Mouse (Mus musculus) CH12.LX (cell line): ENCODE results near the gene Foxn2. TPM values are rescaled to one million over a fixed set of nuclear protein-coding genes. Genes with fewer than 3 reads are reported as not detected.

Source experiments
- DNase-seq: peaks from one replicate; pipeline ENCODE4 v3.0.0-alpha.2; 2013; ENCODE audit errors: extremely low read depth
- H3K27ac ChIP-seq: 2 replicates; pipeline ENCODE4 v1.5.1; 2012; ENCODE audit warnings: low read depth, mild to moderate bottlenecking, control low read depth, moderate library complexity; ENCODE audit not compliant: insufficient read depth
- H3K27me3 ChIP-seq: replicated peaks from 2 replicates; pipeline ENCODE3; 2012; ENCODE audit warnings: inconsistent platforms
- H3K36me3 ChIP-seq, 2 experiments: replicated peaks in 1 of 2; 2 replicates each; pipeline versions ENCODE3 to v1.6.1; 2012; ENCODE audit warnings: inconsistent platforms in 1 of 2, low read length in 1 of 2, mild to moderate bottlenecking in 1 of 2, mixed read lengths in 1 of 2, moderate library complexity in 1 of 2; ENCODE audit not compliant: control insufficient read depth in 1 of 2, insufficient read depth in 1 of 2
- H3K4me1 ChIP-seq, 2 experiments: 2 replicates each; pipeline ENCODE4 v1.6.1; 2012; ENCODE audit warnings: inconsistent platforms in 1 of 2, moderate library complexity in 1 of 2; ENCODE audit not compliant: insufficient read depth in 2 of 2, control insufficient read depth in 1 of 2
- H3K4me2 ChIP-seq: 2 replicates; pipeline ENCODE4 v1.6.1; 2012; ENCODE audit warnings: low read depth, mild to moderate bottlenecking, control low read depth; ENCODE audit not compliant: poor library complexity, insufficient read depth, severe bottlenecking
- H3K4me3 ChIP-seq, 3 experiments: fragments of 150-350 bp in 1 of 3; sonication (generic) in 1 of 3; replicated peaks in 1 of 3; 2 replicates each; pipeline versions ENCODE3 to v1.5.1; 2011 to 2012; ENCODE audit warnings: low read depth in 2 of 3, low read length in 2 of 3, mild to moderate bottlenecking in 2 of 3, moderate library complexity in 2 of 3, control low read depth in 1 of 3, improper control_type of control experiment in 1 of 3, inconsistent platforms in 1 of 3, mixed read lengths in 1 of 3; ENCODE audit not compliant: poor library complexity in 1 of 3
- H3K79me2 ChIP-seq: replicated peaks from 2 replicates; pipeline ENCODE4 v1.6.1; 2012; ENCODE audit warnings: mild to moderate bottlenecking, moderate library complexity; ENCODE audit not compliant: control insufficient read depth, poor library complexity, insufficient read depth, severe bottlenecking; ENCODE audit errors: extremely low read depth
- H3K9ac ChIP-seq: 2 replicates; pipeline ENCODE4 v1.6.1; 2012; ENCODE audit warnings: low read depth, mild to moderate bottlenecking, control low read depth, moderate library complexity; ENCODE audit not compliant: insufficient read depth
- H3K9me3 ChIP-seq: replicated peaks from 2 replicates; pipeline ENCODE3; 2012; ENCODE audit warnings: low read length, inconsistent platforms, mixed read lengths
- BHLHE40 ChIP-seq: IDR thresholded peaks from 2 replicates; pipeline ENCODE4 v1.6.1; 2011; ENCODE audit warnings: mild to moderate bottlenecking, low read depth, low read length, improper control_type of control experiment
- CHD1 ChIP-seq: IDR thresholded peaks from 2 replicates; pipeline ENCODE4 v1.6.1; 2012; ENCODE audit warnings: low read depth, low read length, improper control_type of control experiment, inconsistent platforms
- CHD2 ChIP-seq: IDR thresholded peaks from 2 replicates; pipeline ENCODE4 v1.6.1; 2011; ENCODE audit warnings: low read length, improper control_type of control experiment
- E2F4 ChIP-seq: IDR thresholded peaks from 2 replicates; pipeline ENCODE4 v1.6.1; 2011; ENCODE audit warnings: low read depth, low read length, improper control_type of control experiment; ENCODE audit not compliant: insufficient replicate concordance
- ELF1 ChIP-seq: IDR thresholded peaks from 2 replicates; pipeline ENCODE4 v1.6.1; 2014; ENCODE audit warnings: low read depth, mild to moderate bottlenecking, inconsistent platforms, low read length, improper control_type of control experiment
- ETS1 ChIP-seq: conservative IDR thresholded peaks from 2 replicates; pipeline ENCODE4 v1.6.1; 2012; ENCODE audit warnings: low read depth, mild to moderate bottlenecking, inconsistent platforms, low read length, improper control_type of control experiment, moderate library complexity
- GABPA ChIP-seq: IDR thresholded peaks from 2 replicates; pipeline ENCODE4 v1.6.1; 2012; ENCODE audit warnings: low read depth, low read length, improper control_type of control experiment, inconsistent platforms; ENCODE audit not compliant: insufficient replicate concordance
- HCFC1 ChIP-seq: IDR thresholded peaks from 2 replicates; pipeline ENCODE4 v1.6.1; 2012; ENCODE audit warnings: low read depth, mild to moderate bottlenecking, inconsistent platforms, low read length, improper control_type of control experiment
- JUN ChIP-seq: IDR thresholded peaks from 2 replicates; pipeline ENCODE4 v1.6.1; 2011; ENCODE audit warnings: low read depth, mild to moderate bottlenecking, low read length, improper control_type of control experiment, moderate library complexity; ENCODE audit not compliant: insufficient read depth
- JUND ChIP-seq: conservative IDR thresholded peaks from 2 replicates; pipeline ENCODE4 v1.6.1; 2011; ENCODE audit warnings: low read depth, low read length, improper control_type of control experiment
- KAT2A ChIP-seq: IDR thresholded peaks from 2 replicates; pipeline ENCODE4 v1.6.1; 2012; ENCODE audit warnings: low read length, improper control_type of control experiment, inconsistent platforms; ENCODE audit not compliant: insufficient replicate concordance
- MAFK ChIP-seq: IDR thresholded peaks from 2 replicates; pipeline ENCODE4 v1.6.1; 2011; ENCODE audit warnings: low read length, improper control_type of control experiment; ENCODE audit not compliant: insufficient replicate concordance
- MAX ChIP-seq: IDR thresholded peaks from 2 replicates; pipeline ENCODE4 v1.6.1; 2011; ENCODE audit warnings: low read length, improper control_type of control experiment
- MAZ ChIP-seq: IDR thresholded peaks from 2 replicates; pipeline ENCODE4 v1.6.1; 2012; ENCODE audit warnings: low read depth, mild to moderate bottlenecking, inconsistent platforms, low read length, improper control_type of control experiment, moderate library complexity
- MXI1 ChIP-seq: IDR thresholded peaks from 2 replicates; pipeline ENCODE4 v1.6.1; 2011; ENCODE audit warnings: mild to moderate bottlenecking, low read depth, low read length, improper control_type of control experiment
- MYC ChIP-seq: IDR thresholded peaks from 2 replicates; pipeline ENCODE4 v1.6.1; 2011; ENCODE audit warnings: low read depth, mild to moderate bottlenecking, improper control_type of control experiment, low read length
- NELFE ChIP-seq: IDR thresholded peaks from 2 replicates; pipeline ENCODE4 v1.6.1; 2011; ENCODE audit warnings: low read depth, low read length, improper control_type of control experiment
- NRF1 ChIP-seq: IDR thresholded peaks from 2 replicates; pipeline ENCODE4 v1.6.1; 2014; ENCODE audit warnings: low read depth, mild to moderate bottlenecking, inconsistent platforms, low read length, improper control_type of control experiment, moderate library complexity
- PAX5 ChIP-seq: IDR thresholded peaks from 2 replicates; pipeline ENCODE4 v1.6.1; 2012; ENCODE audit warnings: low read length, inconsistent platforms, mixed read lengths
- POLR2A ChIP-seq: IDR thresholded peaks from 2 replicates; pipeline ENCODE4 v1.6.1; 2011; ENCODE audit warnings: low read depth, mild to moderate bottlenecking, improper control_type of control experiment, low read length
- RAD21 ChIP-seq: IDR thresholded peaks from 2 replicates; pipeline ENCODE4 v1.6.1; 2011; ENCODE audit warnings: low read depth, mild to moderate bottlenecking, low read length, improper control_type of control experiment, moderate library complexity
- RCOR1 ChIP-seq: conservative IDR thresholded peaks from 2 replicates; pipeline ENCODE4 v1.6.1; 2012; ENCODE audit warnings: low read depth, mild to moderate bottlenecking, inconsistent platforms, low read length, improper control_type of control experiment
- SIN3A ChIP-seq: IDR thresholded peaks from 2 replicates; pipeline ENCODE4 v1.6.1; 2012; ENCODE audit warnings: low read length, improper control_type of control experiment, inconsistent platforms
- SMC3 ChIP-seq: IDR thresholded peaks from 2 replicates; pipeline ENCODE4 v1.6.1; 2011; ENCODE audit warnings: low read depth, low read length, improper control_type of control experiment
- TBP ChIP-seq: conservative IDR thresholded peaks from 2 replicates; pipeline ENCODE4 v1.6.1; 2011; ENCODE audit warnings: low read depth, low read length, improper control_type of control experiment
- TCF12 ChIP-seq: IDR thresholded peaks from 2 replicates; pipeline ENCODE4 v1.6.1; 2014; ENCODE audit warnings: low read depth, mild to moderate bottlenecking, inconsistent platforms, low read length, improper control_type of control experiment
- UBTF ChIP-seq: IDR thresholded peaks from 2 replicates; pipeline ENCODE4 v1.6.1; 2012; ENCODE audit warnings: low read depth, mild to moderate bottlenecking, inconsistent platforms, low read length, improper control_type of control experiment, moderate library complexity
- USF1 ChIP-seq: IDR thresholded peaks from 2 replicates; pipeline ENCODE4 v1.6.1; 2014; ENCODE audit warnings: low read depth, mild to moderate bottlenecking, inconsistent platforms, low read length, improper control_type of control experiment
- USF2 ChIP-seq: conservative IDR thresholded peaks from 2 replicates; pipeline ENCODE4 v1.6.1; 2011; ENCODE audit warnings: low read depth, low read length, improper control_type of control experiment
- ZC3H11A ChIP-seq: IDR thresholded peaks from 2 replicates; pipeline ENCODE4 v1.6.1; 2012; ENCODE audit warnings: low read depth, mild to moderate bottlenecking, inconsistent platforms, low read length, improper control_type of control experiment
- ZMIZ1 ChIP-seq: IDR thresholded peaks from 2 replicates; pipeline ENCODE4 v1.6.1; 2012; ENCODE audit warnings: low read depth, mild to moderate bottlenecking, inconsistent platforms, low read length, improper control_type of control experiment
- ZNF384 ChIP-seq: IDR thresholded peaks from 2 replicates; pipeline ENCODE4 v1.6.1; 2012; ENCODE audit warnings: low read depth, low read length, improper control_type of control experiment, inconsistent platforms
- dilution Hi-C: fragments of 300-500 bp; cut with MboI; formaldehyde crosslinking; loops from 2 replicates; pipeline ENCODE4 v1.14.3; 2020; ENCODE audit warnings: low sequenced_read_pairs; ENCODE audit not compliant: extremely low pct_unique_long_range_greater_than_20kb, extremely low pct_ligation_motif_present
- in situ Hi-C: fragments of 300-500 bp; cut with MboI; formaldehyde crosslinking; loops from 3 replicates; pipeline ENCODE4 v1.14.3; 2019; ENCODE audit warnings: low sequenced_read_pairs, low pct_ligation_motif_present, low pct_unique_long_range_greater_than_20kb, mixed read lengths
- polyA plus RNA-seq: library from polyadenylated mRNA; unstranded; fragments of >175 nt; gene quantifications from 2 replicates; pipeline ENCODE4 v1.2.1, GENCODE M21; 2012; ENCODE audit warnings: low read depth; ENCODE audit not compliant: insufficient read length
- total RNA-seq, 2 experiments: library from RNA; depleted of rRNA; stranded (reverse); fragments of 300-350 nt in 1 of 2; fragments of >200 nt in 1 of 2; gene quantifications; 2 replicates each; pipeline ENCODE4 v1.2.3; 2012 to 2014

The Foxn2 gene
- total and polyA plus RNA-seq, 3 experiments = 13.2 to 24.6 (median 16.0) TPM

DNA sequence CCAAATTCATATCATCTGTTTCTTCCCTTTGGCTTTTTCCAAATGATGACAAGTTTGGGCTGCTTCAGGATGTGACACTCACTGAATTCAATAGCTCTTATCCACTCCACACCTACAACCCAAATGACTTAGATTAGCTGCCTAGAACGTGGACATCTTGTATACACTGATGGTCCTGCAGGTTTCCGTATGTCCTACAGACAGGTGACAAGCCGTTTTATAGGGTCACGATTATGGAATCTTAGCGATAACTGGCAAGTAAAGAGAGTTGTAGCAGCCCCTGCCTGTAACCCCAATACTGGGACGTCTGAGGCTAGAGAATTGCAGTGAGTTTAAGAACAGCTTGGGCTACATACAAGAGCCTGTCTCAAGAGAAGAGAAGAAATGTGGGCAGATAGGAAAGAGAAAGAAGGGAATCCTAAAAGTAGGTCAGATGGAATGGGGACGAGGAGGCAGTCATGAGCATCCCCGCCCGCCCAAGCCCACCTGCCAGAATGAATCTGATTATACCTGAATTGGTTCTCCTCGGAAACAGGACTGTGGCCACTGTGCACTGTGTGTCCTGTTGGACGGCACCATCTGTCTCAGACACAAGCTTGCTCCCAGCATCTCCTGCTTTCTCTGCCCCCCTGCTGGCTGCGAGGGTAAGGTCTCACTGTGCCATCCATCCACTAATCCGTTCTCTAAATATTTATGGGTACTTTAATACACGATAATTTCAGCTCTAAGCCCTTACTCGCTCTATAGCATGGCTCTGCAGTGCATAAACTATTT is 39.6 kb upstream of the Foxn2 start:
- Histone ChIP-seq H3K9me3 (no peaks in the 10 kb centered on the region), H3K4me1 (peaks cover 6 to 13% of the 10 kb centered on the region in 2 experiments; a peak in 3 of 4 replicates), H3K4me2 (no peak overlapping the region), H3K27me3 (no peaks in the 10 kb centered on the region), H3K9ac (no peak overlapping the region), H3K4me3 (no peak overlapping the region), H3K27ac (no peak overlapping the region), H3K36me3 (no peaks in the 10 kb centered on the region), H3K79me2 (no peaks in the 10 kb centered on the region)
- in situ Hi-C loops = no loop called here
- no peak for DNase-seq
- no peak for TF ChIP-seq MAZ
- no peak for TF ChIP-seq PAX5
- no peak for TF ChIP-seq ETS1
- no peak for TF ChIP-seq RCOR1
- no peak for TF ChIP-seq USF1
- no peak for TF ChIP-seq E2F4
- TF ChIP-seq KAT2A = no peak
- no peak for TF ChIP-seq MXI1
- no peak for TF ChIP-seq GABPA
- TF ChIP-seq TBP = no peak
- TF ChIP-seq ELF1 = no peak
- TF ChIP-seq MYC = no peak
- dilution Hi-C loops = no loop called here

- no peak overlapping the region for H3K27ac ChIP-seq
- no peaks in the 10 kb centered on the region for H3K79me2 ChIP-seq
- TF ChIP-seq ZNF384 (no peak), SIN3A (no peak), POLR2A (no peak), MYC (no peak), HCFC1 (peak; percentile 15; the same call in 1 of the 2 replicates), BHLHE40 (peak; percentile 32; the same call in 1 of the 2 replicates), JUND (0 out of 2 replicates have a peak, but pooled peaks have one; percentile 10), JUN (peak; percentile 64), TCF12 (peak; percentile 55; the same call in 1 of the 2 replicates), KAT2A (no peak), ZC3H11A (no peak), MAX (no peak), CHD1 (no peak), PAX5 (no peak), USF1 (no peak), GABPA (no peak), RAD21 (no peak), NRF1 (no peak), TBP (0 out of 2 replicates have a peak, but pooled peaks have one; percentile 25), UBTF (no peak), ZMIZ1 (no peak), NELFE (no peak), SMC3 (no peak), MAFK (no peak), CHD2 (no peak), USF2 (no peak)
Observed at GRCm38 (mm10) chr17:88403269-88403668, 37.2 kb upstream of the Foxn2 start.

More at GRCm38 (mm10) chr17:88403269-88403668, 37.2 kb upstream of the Foxn2 start:
- H3K9me3 ChIP-seq = no peaks in the 10 kb centered on the region
- DNase-seq = peak; percentile 67
- no peak overlapping the region for H3K9ac ChIP-seq
- H3K36me3 ChIP-seq = no peaks in the 10 kb centered on the region
- peak overlapping the region; percentile 17 to 48 (median 35) for H3K4me3 ChIP-seq
- in situ Hi-C loops = no loop called here
- no peaks in the 10 kb centered on the region for H3K27me3 ChIP-seq
- peaks cover 6 to 13% of the 10 kb centered on the region in 2 experiments; a peak in 3 of 4 replicates for H3K4me1 ChIP-seq
- peak overlapping the region; percentile 90 for H3K4me2 ChIP-seq
- dilution Hi-C loops = no loop called here
